Mouse (Mus musculus): ENCODE measurements around the gene Sema3e.

Sema3e gene

DNA sequence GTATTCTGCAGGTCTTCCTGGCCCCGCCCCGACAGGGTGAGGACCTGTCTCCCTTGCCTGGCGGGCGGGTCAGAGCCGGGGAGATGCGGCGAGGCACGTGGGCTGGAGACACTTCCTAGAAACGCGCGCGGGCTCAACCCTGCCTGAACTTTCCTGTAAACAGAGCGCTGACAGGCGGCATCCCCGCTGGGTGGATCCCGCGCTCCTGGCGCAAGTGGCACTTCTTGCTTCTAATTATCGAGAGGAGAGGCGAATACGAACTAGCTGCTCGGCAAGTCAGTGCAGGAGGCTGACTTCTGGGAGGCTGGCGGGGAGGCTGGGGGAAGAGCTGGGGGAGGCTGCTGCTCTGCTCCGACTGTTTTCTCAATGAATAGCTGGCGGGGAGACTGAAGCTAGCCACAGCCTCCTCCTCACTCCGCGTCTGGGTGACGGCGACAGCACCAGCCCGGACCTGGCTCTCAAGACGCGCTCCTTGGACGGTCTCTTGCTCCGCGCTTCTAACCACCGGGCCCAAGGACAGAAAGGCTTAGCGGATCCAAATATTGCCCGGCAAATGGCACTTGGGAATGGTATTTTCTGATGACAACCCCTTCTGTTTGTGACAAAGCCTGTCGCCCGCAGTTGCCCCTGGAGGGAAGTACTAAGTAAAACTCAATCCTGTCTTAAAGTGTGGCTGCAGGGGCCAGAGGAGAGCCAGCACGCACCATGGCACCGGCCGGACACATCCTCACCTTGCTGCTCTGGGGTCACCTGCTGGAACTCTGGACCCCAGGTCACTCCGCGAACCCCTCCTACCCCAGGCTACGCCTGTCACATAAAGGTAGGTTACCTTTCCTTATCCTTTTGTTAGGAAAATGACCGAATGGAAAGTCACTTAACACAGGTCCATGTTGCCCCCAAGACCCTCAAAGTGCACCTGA, at the start of gene Sema3e:
Gene Sema3e (plus strand): TSS at position 72 of the 920 bp plus-strand sequence.
- DNase-seq (ENCODE audit: low read depth, low spot score), result no peak

DNA sequence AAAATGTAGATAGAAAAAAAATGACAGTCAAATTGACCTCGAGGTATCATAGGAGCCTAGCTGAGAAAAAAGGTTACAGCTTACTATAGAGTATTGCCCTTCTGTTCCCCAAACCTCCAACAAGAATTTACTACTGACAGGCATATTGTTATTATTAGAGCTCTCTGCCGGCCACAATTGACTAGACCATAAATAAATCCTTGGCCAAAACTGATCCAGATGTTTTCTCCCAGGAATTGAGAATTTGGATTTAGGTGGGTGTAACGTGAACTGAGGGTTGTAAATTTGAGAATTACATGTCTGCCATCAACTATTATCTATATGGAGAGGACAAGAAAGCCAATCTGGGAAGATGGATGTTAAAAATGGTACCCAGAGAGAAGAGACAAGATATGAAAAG, 47.5 kb upstream of the Sema3e start:
- DNase-seq (ENCODE audit: low read depth, low spot score), result no peak

DNA sequence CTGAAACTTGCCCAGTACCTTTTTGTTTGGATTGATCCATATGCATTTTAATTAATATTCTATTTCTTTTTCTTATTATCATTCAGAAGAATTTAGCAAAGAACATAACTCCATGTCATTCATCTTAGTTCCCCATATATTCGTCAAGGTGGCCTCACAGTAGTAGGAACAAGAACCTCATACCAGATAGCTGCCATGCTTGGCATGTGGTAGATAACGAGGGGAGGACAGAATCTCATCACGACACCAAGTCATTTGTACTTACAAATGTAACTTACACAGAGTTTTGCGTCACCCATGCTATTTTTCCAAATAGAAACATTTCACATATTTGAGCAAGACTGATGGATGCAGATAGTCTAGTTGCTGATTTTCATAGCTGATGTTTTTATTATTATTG, 45.9 kb upstream of the Sema3e start:
- no peak for DNase-seq (ENCODE audit: low read depth, low spot score)

DNA sequence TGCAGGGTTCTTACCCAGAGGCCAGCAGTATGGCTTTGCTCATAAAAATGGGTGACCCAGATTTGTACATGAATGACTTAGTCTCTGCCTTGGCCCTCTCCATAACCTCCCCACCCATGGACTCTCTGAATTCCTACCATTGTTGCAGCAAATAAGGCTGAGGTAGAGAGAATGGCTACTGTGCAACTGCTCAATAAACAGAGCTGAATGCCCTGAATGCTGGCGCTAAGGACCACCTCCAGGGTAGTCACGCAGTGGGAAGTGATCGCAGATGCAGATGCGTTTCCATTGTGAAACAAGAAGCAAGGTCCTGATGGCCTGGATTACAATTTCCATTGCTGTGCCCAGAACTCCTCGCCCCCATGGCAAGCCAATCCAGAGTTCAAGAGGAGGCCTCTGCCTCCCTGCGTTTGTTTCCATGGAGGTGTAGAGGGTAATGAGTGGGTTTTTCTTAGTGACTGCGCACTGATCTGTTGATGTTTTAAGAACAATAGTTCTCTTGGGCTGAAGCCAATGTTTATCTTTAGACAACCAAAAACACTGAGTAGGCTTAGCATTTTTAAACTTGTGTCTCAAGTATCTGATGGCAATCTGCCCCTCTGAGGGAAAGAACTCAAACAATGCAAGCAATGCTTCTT, 42.5 kb upstream of the Sema3e start:
- no peak for DNase-seq (ENCODE audit: low read depth, low spot score)

DNA sequence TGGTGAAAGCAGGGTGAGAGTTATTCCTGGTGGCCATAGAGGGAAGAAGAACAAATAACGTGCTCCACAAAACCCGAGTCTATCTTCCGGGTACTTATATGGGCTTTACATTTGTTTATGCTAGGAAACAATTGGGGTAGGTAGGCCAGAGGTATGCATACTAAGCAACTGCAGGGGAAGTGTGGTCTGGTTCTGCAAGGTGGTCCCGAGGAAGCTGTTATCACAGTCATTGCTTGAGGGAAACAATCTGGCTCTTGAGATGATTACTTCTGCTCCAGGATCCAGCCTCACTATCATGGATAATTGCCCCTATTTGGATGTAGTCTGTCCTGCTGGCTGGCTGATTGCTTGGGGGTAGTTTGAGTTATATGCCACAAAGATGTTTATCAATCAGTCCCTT, 41.5 kb upstream of the Sema3e start:
- no peak for DNase-seq (ENCODE audit: low read depth, low spot score)

DNA sequence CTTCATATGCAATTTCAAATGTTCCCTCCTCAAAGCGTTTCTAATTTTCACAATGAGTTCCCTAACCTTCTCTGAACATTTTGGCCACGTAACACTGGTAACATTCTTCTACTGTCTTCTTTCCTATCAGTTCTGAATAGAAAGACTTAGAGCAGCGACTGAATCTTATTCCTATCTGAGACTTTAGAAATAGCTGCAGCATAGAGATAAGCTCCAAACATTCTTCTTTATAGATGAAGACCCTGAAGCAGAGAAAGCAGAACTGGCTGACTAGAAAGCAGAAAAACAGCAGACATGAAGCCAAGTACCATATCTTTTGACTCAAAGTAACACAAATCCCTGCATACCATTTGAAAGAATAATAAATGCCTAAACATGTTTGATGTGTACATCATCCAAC, 39.4 kb upstream of the Sema3e start:
- no peak for DNase-seq (ENCODE audit: low read depth, low spot score)

DNA sequence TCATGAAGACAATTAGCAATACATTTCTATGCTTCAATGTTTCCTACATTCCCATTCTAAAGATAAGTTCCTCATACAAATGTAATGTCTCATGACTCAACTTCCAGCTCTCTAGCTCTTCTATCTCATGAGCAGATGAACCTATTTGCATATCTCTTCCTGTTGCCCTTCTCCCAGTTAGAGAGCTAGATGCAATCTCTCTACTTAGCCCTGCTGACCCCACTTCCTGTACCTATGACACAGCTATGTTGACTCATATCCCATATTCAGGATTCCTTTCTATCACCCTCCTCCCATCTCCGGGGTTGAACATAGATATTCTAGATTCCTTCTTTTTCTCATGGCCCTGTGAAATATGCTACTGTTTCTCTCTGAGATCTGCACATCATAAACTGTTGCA, 38.0 kb upstream of the Sema3e start:
- DNase-seq (ENCODE audit: low read depth, low spot score), result no peak

DNA sequence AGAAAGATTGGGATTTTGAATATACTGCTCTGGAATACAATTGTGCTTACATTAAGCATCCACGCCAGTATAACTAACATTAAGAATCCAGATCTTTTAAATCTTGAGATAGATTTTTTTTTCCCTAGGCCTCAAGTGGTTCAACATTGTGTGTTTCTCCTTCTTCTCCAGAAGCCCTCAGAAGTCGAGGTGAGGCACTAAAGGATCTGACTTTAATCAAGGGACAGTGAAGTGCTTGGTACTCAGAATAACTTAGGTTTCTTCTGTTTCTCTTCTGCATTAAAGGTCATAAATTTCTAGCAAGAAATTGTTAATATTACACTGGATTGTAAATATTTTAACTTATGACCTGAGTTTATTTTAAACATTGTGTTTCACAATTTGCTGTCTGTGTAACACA, 37.1 kb upstream of the Sema3e start:
- DNase-seq (ENCODE audit: low read depth, low spot score), result no peak

DNA sequence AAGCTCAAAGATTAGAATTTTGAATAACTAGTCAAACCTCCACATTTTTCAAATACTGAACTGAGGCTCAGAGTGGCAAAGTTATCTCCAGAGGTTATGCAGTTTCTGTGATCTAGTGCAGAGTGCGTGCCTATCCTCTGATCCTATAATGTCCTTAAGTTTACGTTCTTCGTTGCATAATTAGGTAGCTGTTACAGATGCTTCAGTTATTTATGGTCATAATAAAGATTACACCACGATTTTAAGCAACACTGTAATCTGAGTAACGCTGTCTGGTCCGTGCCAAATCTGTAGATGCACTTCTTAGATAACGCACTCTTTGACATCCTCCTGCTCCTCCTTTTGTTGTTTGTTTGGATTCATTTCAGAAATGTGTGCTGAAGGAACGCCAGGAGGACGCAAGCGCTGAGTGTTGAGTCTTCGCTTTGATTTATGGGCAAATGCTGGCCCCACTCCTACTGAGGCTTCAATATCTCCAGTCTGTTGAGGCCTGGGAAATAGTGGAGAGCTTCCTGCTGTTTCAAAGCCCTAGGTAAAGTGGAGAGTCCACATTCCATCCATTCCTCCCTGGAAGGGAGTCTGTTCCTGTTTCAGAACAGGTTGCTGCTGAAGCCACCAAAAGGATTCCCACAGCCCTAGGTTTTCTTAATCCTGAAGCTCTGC, 32.2 kb upstream of the Sema3e start:
- no peak for DNase-seq (ENCODE audit: low read depth, low spot score)

DNA sequence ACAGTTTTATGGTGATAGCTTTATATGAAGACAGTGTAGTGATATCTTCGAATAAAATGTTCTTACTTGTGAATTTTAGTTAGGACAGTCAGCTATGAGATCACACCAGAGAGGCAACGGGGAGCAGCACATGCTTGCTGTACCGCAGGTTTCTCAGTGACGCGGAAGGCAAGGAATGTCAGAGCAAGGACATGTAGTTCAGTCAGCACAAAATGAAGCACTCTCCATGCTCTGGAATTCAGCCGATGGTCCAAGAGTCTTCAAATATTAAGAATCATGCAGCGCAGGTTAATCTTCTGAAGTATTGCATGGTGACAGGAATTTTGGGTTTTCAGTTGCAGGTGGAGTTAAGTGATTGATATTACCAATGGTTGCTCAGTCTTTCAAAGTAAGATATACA, 3.3 kb downstream of the Sema3e start:
- DNase-seq (ENCODE audit: low read depth, low spot score), result no peak

DNA sequence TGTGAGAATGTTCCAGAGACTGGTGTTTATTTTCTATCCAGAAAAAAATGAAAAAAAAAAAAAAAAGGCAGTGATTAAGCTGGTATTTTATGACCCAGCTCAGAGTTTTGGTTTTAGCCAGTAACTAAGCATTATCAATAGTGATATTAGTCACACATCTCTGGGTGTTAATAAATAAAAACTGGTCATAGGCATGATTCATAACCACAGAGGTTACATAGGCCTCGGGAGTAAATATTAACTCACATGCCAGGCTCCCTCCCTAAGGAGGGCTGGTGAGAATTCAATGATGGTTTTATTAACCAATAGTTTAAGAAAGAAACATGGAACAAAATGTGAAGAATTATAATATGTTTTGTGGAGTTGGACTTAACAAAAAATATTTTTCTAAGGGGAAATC, 5.7 kb downstream of the Sema3e start:
- DNase-seq (ENCODE audit: low read depth, low spot score), result no peak

DNA sequence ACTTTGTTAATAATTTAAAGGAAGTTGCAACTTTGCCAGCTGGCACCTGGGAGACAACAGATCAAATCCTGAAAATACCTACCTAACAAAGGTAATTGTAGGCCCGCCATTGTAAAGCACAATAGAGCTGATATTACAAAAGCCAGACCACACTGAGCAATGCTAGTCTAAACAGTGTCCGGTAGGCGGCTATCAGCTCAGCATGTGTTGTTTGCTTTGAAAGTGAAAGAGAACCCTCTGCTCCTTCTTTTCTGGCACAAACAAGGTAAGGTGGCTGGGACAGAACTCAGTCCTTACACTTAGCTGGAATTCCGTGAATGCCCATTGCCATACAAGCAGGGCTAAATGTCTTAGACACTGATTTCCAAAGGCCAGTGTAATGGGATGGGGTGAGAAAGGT, 7.0 kb downstream of the Sema3e start:
- no peak for DNase-seq (ENCODE audit: low read depth, low spot score)

DNA sequence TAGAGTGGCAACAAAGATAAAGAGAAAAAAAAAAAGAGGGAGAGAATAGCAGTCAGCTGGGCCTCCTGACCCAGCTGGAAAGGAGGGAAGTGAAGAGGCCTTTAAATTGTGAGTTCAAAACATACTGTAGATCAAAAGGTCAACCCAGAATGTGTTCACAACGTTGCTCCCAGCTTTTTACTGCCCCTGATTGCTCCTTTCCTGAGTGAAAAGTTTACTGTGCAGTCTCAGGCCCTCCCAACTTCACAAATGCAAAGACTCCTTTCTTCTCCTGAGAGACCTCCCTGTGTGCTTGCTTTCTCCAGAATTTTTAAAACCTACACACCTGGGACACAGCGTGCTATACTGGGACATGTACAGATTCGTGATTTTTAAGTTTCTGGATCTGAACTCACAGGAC, 8.2 kb downstream of the Sema3e start:
- no peak for DNase-seq (ENCODE audit: low read depth, low spot score)

DNA sequence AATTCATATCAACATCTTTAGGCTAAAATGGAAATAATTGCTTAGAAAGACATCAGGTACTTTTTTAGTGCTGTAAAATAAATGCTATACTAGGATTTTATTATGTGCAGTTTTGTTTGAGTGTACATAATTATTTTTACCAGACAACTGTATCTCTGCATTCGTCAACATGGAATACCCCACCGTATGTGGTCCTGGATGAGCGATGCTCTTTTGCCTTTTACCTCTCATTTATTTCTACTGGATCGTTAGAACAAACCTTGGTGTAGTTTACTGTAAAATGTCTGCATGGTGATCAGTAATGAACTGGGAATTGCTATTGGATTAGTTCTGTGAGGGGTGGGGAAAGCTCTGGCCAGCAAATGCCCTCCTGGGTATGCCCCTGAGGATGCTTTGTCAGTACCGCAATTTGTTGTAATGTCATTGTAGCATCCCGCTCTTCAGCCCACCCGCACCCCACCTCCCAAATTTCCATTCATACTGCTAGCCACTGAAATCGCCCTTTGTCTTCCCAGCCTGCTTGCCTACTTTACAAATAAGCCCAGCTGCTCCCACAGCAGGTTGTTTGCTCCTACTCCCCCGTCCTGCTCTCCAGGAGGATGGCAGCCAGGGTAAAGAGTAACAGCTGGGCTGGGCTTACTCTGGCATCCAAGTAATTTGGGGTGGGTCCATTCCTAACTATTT, 13.9 kb downstream of the Sema3e start:
- DNase-seq (ENCODE audit: low read depth, low spot score), result no peak

DNA sequence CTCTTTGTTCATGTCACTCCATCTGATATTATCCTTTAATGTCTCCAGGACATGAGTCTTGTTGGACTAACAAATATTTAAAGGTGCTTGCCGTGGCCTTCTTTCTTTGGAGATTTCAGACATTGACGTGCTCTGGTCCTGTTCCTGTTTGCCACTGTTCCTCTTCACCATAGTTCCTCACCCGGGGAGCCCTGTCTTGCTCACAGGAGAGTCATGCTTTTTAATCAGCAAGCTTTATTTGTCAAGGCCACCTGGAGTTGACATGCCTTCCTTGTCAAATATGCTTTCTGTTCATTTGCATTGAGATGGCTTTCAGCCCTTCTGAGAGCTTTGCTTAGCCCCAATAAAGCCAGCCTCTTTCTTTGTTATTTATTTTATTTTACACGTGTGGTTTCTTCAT, 15.1 kb downstream of the Sema3e start:
- no peak for DNase-seq (ENCODE audit: low read depth, low spot score)

DNA sequence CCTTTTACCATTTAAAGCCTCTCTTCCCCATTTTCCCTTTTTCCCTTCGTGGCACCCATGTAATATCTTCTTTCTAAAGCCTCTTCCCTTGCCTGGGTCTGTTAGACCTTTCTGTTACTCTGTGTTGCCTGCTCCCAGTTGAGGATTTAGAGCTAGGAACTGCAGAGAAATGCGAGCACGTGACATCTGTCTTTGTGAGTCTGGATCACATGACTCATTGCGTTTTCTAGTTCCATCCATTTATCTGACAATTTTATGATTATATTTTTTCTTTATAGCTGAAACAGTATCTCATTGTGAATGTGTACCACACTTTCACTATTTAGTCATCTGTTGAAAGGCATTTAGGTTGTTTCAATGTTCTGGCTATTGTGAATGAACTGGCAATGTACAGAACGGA, 18.0 kb downstream of the Sema3e start:
- DNase-seq (ENCODE audit: low read depth, low spot score), result no peak

DNA sequence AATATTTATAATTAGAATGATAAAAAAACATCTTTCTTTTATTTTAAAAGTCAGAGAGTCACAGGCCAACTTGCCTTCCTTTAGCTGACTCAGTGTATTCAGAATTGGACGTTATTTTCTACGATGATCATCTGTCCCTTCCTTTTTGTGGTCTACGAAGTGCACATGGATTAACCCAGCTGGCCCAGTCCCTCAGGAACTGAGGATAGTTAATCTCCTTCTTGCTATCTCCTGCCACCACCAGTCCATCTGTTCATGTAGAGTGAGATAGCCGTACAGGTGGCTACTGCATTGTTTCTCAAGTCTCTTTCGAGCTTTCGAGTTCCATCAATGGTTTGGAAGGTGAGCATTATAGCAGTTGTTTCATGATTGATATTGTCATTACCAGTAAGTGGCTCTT, 18.9 kb downstream of the Sema3e start:
- DNase-seq (ENCODE audit: low read depth, low spot score), result no peak

DNA sequence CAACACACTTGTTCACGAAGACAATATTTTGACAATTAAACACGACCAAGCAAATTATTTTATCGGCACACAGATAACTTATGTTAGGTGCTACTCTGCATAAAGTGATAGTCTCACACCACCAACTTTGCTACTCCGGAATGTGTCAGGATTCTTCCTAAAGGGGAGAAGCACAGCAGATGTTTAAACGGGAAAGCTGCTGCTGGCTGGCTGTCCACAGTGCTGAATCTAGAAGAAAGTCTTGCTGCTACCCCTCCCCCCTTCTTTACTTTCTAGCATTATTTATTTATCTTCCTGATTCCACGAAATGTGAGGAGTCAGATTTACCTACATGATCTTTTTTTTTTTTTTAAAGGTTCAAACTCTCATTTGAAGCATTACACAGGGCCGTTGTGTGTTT, 23.6 kb downstream of the Sema3e start:
- no peak for DNase-seq (ENCODE audit: low read depth, low spot score)

DNA sequence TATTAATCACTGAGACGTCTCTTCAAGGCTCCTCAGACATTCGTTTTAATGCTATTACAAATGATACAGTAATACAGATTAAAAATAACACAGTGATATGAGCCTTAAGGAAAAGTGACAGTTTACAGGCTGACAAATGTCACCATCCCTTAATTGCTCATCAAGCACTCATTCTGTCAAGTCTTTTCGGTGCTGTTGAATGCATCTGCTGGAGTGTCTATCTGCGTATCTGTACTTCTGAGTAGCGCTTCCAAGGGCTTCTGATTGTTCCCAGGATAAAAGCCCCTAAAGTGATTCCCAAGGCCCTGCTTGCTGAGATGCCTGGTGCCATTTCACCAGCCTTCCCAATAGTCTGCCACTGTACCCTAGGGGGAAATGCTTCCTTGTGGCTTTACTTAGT, 29.4 kb downstream of the Sema3e start:
- DNase-seq (ENCODE audit: low read depth, low spot score), result no peak

DNA sequence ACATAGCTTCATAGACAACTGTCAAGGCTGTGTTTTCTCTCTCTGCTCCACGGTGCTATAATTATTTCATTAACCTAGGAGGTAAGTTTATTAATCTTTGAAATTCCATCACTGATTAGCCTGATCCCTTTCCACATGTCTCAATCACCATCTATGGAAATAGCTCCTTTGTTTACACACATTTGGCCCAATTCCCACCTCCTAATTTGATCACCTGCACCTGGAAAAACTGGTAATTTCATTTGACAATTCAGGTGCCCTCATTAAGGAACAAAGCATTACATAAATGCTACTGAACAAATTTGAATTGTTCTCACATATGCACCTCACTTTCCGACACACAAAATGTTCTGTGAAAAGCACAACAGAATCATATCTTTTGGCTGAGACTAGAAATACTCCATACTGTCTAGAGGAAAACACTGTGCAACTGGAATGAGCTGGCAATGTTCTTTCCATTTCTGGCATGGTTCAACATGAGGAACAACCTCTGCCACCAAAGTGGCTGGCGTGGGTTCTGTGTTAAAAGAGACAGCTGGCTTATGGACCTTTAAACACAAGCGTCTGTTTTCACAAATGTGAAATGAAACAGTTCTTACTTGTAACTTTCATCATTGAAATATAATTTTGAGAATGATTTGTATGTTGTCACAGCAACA, 34.9 kb downstream of the Sema3e start:
- no peak for DNase-seq (ENCODE audit: low read depth, low spot score)

DNA sequence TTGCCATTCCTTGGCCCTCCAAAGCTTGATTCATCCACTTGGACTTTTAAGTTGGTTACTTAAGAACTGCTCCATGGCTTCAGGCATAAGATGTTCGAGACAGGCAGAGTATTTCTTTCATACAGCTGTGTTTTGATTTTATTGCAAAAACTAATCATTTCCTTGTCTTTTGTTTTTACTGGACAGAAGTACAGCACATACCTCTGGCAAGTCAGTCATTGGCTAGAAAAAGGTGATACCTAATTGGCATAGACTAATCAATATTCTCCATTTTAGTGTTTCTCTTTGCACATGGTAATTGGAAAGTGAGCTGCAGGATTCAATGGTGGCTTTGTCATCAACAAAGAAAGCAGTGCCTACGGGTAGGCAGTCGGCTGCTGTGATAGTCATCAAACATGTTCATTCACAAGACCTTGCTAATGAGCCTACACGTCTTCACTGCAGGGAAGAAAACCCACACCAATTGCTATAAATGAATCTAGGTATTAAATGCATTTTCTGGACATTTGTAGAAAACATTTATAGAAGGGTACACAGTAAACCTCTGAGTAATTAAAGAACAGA, 37.9 kb downstream of the Sema3e start:
- DNase-seq (ENCODE audit: low read depth, low spot score), result no peak
